Mouse (Mus musculus) gastrocnemius, postnatal 25 days (tissue): ENCODE results near the gene Atf4. TPM values are rescaled to one million over a fixed set of nuclear protein-coding genes. Genes with fewer than 3 reads are reported as not detected.

Experiments
- DNase-seq: peaks from one replicate; pipeline ENCODE4 v3.0.0; 2022
- long read RNA-seq, 2 experiments: library from polyadenylated mRNA; stranded (forward); transcript quantifications; one replicate each; pipeline ENCODE4 v2.0.0; 2021
- total RNA-seq, 2 experiments: library from RNA; stranded (reverse); gene quantifications; 1 replicate in 1 of 2; 2 replicates in 1 of 2; pipeline ENCODE4 v1.2.3; 2021

The Atf4 gene
- 100 to 1,000 TPM; 107 to 114 TPM for total RNA-seq
- long read RNA-seq, experiment 1, transcript Atf4-203 (1 exons, 2,019 nt) = minor isoform, 24 of 70 reads
- long read RNA-seq, experiment 1, transcript Atf4-201 (3 exons, 1,725 nt) = major isoform, 42 of 70 reads
- long read RNA-seq, experiment 1, partial matches to known transcripts = 4 of 70 reads
- long read RNA-seq, experiment 1, other reads (novel, unspliced or antisense) = 0 of 70 reads
- long read RNA-seq, experiment 2, transcript Atf4-201 (3 exons, 1,725 nt) = major isoform, 36 of 60 reads
- long read RNA-seq, experiment 2, transcript Atf4-203 (1 exons, 2,019 nt) = minor isoform, 20 of 60 reads
- long read RNA-seq, experiment 2, partial matches to known transcripts = 4 of 60 reads
- long read RNA-seq, experiment 2, other reads (novel, unspliced or antisense) = 0 of 60 reads

GRCm38 (mm10) chr15:80254847-80255645 is at the start of gene Atf4:
TSS of gene Atf4 (plus strand) at chr15:80255184.
- peak; percentile 99 for DNase-seq

GRCm38 (mm10) chr15:80206057-80206565 is 48.9 kb upstream of the Atf4 start:
- DNase-seq = no peak

DNA sequence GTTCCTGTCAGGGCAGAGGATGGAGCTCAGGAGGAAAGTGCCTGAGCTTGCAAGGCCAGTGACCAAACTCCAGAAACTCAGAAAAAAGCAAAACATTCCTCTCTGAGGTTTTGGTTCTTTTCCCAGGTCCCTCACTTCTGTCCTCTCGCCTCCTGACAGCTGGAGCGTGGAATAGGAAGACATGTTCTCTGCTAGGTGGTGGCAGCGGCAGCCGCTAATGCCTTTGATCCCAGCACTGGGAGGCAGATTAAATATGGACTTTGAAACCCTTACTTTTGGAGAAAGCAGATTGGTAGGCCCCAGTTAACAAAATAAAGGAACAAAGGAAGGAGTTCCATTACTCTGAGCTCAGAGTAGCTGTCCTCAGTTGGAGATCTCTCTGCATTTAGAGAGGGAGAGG is 46.5 kb upstream of the Atf4 start:
- no peak for DNase-seq

- no peak for DNase-seq
Observed at GRCm38 (mm10) chr15:80213688-80214087, 41.3 kb upstream of the Atf4 start.

DNA sequence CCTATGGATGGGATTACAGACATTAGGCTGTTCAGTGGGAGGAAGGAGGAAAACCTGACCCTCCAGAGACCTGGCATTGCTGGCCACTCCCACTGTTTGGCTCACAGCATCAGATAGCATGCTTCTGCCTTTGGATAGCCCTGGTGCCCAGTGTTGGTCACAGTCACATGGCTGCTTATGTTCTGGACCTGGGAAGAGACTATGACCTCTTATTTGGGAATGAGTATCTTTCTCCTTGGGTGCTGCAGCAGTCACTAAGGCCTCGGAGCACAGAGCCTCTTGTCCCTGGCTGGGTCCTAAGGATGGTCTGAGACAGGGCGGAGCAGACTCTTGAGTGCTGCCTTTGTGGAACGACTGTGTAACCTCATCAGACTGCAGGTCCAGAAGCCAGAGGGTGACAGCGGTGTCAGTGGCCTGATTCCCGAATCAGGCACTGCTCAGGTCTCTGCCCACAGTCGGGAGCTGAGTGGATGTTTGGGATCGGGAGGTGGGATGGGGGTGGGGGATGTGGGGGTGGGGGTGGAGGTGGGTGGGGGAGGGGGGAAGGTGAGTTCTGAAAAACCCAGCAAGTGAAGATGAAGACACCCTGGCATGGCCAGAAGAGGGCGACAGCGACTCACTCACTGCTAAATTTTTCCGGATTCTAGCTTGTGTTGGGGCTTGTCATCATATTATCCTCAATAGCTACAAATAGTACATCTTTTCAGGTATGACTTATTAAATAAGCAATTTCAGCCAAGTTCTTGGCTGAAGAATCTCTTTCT is 39.1 kb upstream of the Atf4 start:
- no peak for DNase-seq

GRCm38 (mm10) chr15:80216480-80216820 is 38.5 kb upstream of the Atf4 start:
- DNase-seq = no peak

DNA sequence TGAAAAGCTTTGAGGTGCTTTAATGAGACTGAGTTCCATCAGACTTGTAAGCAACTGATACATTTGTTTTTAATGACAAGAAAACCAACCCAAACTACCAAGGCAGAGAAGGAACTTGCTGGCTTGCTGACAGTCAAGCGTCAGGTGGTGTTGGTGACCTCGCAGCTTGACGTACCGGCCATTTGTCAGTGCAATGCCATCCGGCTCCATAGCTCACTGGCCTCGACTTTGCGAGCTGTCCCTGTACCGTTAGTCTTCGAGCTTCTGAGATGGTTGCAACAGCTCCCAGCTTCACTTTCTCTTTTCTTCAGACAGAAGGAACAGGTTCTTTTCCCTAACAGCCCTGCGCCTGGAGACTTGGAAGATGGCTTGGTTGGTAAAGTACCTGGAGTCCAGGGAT is 37.5 kb upstream of the Atf4 start:
- DNase-seq = no peak

DNA sequence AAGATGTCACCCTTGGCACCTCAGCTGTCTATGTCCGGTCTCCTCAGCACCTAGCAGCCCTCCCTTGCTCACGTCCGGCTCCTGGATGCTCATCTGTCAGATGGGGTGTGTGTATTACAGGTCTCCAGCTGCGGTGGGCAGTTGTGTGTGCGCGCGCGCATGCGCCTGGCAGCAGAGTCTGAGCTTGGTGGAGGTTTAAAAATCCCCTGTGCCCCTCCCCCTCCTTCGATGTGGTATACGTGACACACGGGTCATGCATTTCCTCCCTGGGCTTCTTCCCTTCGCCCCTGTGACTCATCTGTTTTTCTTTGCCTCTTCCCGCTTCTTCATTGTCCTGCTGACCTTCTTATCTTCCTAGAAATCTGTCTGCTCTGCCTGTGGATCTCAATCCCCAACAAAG is 35.8 kb upstream of the Atf4 start:
- DNase-seq = no peak

GRCm38 (mm10) chr15:80219705-80220657 is 35.0 kb upstream of the Atf4 start:
- DNase-seq = no peak

DNA sequence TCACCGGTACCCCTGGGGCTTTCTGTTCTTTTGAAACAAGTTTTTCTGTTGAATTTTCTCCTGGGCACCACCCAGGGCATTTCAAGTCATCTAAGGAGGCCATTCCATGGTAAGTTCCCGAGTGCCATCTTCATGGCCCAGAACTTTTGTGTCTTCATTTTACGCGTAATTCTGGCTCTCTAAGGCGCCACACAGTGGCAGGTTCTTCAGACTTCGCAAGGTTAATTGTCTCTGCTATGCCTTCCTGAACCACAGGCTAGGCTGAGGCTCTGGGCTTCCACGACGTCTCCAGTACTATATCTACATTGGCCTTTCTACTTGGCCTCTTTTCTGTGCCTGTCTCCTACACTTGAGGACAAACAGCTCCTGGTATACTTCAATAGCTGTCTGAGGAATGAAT is 34.0 kb upstream of the Atf4 start:
- DNase-seq = no peak

- DNase-seq = no peak
Observed at GRCm38 (mm10) chr15:80223751-80224150, 31.2 kb upstream of the Atf4 start.

GRCm38 (mm10) chr15:80225208-80225607 is 29.8 kb upstream of the Atf4 start:
- peak; percentile 43 for DNase-seq

DNA sequence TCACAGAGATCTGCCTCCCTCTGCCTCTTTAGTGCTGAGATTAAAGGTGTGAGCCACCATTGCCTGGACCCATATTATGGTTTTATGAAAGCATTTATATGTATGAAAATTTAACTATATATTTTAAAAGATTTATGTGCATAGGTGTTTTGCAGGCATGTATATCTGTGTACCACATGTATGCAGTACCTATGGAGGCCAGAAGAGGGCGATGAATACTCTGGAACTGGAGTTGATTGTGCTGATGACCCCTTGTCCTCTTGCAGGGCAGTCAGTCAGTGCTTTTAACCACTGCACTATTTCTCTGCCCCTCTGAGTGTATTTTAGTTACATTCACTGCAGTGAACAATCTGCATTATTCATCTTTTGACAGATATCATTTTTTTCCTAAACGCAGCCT is 29.2 kb upstream of the Atf4 start:
- DNase-seq = no peak

DNA sequence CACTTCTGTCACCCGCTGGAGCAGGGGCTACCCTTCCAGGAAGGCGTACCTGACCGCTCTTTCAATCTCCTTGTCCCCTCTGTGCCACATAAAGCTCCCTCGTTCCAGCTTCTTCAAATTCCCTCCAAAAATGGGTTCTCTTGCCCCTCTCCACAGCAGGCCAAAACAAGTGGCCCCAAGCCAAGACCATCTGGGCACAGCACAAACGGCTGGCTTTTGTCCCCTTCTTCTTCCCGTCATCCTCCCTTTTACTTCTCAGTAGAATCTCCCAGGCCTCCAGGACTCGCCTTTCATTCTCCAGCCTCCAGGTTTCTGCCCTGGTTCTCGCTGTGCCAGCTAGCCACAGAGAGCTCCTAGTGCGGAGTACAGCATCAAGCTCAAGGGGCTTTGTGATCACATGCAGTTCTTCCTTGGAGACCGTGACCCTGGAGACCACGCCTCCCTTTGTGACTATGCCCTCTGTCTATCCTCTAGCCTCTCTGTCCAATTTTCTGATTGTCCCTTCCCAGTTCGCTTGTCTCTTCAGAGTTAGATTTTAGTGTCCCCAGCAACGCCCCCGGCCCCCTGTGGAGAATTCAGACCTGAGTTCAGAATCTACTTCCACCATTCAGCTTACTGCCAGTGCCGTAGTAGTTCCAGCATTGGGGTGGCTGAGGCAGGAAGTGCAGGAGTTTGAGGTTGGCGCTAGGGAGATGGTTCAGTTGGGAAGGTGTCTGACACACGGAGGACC is 26.7 kb upstream of the Atf4 start:
- no peak for DNase-seq

GRCm38 (mm10) chr15:80232331-80232730 is 22.7 kb upstream of the Atf4 start:
- no peak for DNase-seq

DNA sequence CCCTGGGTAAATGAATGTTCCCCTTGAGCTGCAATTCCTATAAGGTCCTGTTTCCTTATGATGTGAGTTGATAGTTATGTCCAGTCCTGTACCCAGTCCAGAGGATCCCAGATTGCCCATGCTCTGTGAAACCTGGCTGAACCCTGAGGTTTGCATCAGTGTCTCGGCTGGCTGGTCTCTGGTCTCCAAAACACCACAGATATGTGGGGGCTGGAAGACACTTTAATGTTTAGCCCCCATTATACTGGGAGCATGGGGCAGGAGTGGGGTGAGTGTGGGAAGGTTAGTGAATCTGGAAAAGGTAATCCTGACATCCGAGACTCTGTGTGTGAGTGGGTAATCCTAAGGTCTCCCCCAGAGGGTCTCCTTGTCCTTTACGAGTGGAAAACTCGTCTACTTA is 21.9 kb upstream of the Atf4 start:
- no peak for DNase-seq

DNA sequence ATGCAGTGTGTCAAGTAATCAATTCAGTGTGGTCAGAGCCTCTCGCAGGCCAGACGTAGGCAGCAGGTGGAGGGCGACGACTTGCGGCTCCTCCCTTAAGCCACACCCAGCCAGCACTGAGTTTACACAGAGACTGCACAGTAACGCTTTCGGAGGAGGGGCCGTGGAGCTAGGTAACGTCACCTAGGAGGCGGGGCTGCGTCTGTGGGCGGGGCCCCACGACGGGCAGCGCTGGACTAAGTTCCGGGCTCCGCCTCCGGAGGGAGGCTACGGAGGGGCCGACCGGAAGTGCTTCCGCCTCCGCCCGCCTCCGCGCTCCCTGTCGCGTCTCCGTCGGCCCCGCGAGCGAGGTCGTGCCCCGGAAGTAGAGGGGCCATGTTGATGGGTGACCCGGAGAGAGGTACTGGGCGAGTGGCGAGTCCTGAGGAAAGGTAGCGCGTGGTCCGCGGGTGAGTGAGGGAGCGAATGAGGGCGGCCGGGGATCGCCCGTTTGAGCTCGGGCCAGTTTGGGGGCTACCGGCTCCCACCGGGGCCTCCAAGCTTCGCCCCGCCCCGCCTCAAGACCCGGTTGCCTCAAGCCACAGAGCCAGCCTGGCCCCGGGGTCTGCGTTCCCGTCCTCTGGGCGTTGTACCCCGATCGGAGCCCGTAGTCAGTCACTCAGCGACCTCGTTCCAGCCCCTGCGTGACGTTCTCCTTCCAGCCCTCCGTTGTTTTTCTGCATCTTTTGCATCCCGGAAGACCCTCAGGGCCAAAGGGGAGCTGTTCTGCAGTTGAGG is 21.1 kb upstream of the Atf4 start, which contains the start of gene Mief1:
Mief1 (plus strand) TSS at position 286 of the 777 bp plus-strand sequence.
- DNase-seq = peak; percentile 98

- DNase-seq = no peak
Observed at GRCm38 (mm10) chr15:80235535-80235934, 19.4 kb upstream of the Atf4 start, which contains the start of gene AC140267.1. TSS of gene AC140267.1 (plus strand) at chr15:80235835.

DNA sequence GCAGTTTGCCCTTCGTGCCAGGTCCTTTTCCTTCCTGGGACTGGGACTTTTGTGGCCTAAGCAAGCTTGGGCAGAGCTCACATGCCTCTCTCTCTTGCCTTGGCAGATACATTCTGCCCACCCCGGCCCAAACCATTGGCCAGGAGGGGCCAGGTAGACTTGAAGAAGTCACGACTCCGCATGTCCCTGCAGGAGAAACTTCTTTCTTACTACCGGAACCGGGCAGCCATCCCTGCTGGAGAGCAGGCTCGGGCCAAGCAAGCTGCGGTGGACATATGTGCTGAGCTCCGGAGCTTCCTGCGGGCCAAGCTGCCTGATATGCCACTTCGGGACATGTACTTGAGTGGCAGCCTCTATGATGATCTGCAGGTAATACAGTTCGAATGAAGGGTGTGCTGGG is 6.8 kb upstream of the Atf4 start:
- DNase-seq = no peak

DNA sequence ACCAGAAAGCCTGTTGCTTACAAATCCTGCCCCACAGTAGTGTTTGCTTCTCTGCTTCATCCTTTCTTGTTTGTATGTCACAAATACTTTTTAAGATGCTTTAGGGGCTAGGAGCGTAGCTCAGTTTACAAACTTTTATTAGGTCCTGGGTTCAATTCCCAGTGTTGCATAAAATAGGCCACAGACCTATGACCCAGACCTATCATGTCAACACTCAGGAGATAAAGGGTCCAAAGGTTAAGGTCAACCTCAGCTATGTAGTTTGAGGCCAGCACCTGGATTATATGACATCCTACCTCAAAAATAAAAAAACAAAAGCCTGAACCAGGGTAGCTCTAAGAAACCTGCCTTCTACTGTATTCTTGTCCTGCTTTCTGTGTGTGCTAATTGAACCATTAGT is 6.4 kb upstream of the Atf4 start:
- DNase-seq = no peak
